Mouse (Mus musculus) induced T-regulatory cell, adult 2 months (primary cell): ENCODE data around the gene Tecpr2.
"Not testable (repeated sequence)": the region's sequence is repeated elsewhere in the genome, so short reads cannot be mapped to it uniquely, and the experiment has no call there.

Experiments used
- DNase-seq: peaks from one replicate; pipeline ENCODE4 v3.0.0-alpha.2; 2012; ENCODE audit warnings: low read depth

The Tecpr2 gene

DNA sequence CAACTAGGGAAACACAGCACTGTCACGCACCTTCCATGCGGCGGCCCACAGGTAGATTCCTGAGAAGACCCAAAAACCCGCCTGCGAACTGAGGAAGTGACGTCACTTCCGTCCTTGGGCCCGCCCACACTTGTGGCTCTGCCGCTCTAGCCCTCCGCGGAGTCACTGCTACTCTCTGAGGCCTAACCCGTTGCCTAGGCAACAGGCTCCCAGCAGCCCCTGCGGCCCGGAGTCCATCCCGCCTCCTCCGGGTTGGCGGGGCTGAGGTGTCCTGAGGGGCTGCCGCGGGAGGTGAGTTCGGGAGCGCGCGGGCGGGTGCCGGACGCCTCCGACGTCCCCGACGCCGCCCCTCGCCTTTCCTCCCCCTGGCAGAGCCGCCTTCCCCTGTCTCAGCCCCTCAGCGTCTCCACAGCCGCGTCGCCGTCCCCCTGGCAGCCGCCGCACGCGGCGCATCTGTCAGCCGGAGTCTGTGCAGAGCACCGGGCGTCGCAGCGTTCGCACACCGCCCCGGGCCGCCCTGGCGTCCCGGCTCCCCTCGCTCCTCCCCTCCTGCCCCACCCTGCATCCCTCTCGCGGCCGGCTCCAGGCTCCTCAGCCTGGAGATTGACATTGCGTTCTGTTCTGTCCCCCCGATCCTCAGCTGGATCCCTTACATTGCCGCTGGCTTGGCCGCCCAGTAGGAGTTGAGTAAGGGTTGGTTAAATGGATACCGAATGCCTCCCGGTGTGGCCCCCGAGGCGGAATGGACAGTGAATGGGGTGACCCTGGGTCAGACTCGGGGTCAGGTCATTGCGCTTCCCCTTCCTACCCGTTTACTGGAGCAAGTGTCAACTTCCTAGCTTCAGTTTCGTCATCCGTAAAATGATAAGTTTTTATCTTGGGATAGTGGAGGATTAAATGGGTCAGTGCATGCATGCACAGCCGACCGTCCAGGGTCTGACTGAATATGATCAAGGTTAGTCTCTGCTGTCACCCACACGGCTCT lies at the start of gene Tecpr2, which contains the start of gene Cinp:
Gene Tecpr2, plus strand, starts transcription at position 229 of the 985 bp plus-strand sequence.
Gene Cinp, minus strand, starts transcription at position 110 of the 985 bp plus-strand sequence.
- peak; percentile 98 for DNase-seq

DNA sequence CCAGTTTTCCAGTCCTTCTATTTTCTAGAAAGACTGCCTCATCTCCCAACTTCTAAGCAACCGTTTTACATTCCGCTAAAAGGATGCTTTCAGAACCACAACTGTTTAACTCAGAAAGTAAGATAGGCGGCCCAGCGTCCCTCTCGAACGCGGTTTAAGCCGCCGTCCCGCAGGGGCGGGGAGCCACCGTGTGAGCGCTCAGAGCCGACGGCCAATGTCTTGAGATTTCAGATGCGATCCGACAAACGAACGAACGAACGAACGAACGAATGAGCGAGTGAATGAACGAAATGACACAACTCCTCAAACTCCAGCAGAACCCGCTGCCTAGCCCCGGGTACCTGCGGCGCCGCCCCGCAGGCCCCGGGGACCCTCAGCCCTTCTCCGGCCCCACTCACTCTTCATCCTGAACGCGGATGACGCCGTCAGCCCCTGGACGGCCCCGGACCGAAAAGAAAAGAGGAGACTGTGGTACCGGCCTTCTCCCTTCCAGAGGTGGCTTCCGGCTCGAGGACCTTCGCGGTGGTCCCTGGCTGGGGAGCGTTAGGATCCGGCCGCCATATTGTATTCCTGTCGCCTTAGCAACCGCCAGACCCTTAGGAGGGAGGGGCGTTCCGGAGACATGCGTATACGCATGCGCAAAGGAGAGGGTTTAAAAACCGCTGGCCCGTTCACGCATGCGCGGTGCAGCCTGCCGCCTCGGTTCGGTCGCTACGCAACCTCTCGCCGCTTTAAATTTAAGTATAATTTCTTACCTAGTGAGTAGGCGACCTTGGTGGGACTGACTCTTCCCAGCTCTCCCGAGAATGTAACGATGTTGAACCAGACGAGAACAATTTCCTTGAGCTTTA lies 48.5 kb upstream of the Tecpr2 start, which contains the start of gene Mok:
Gene Mok, minus strand, starts transcription at position 592 of the 851 bp plus-strand sequence.
- peak; percentile 97 for DNase-seq

DNA sequence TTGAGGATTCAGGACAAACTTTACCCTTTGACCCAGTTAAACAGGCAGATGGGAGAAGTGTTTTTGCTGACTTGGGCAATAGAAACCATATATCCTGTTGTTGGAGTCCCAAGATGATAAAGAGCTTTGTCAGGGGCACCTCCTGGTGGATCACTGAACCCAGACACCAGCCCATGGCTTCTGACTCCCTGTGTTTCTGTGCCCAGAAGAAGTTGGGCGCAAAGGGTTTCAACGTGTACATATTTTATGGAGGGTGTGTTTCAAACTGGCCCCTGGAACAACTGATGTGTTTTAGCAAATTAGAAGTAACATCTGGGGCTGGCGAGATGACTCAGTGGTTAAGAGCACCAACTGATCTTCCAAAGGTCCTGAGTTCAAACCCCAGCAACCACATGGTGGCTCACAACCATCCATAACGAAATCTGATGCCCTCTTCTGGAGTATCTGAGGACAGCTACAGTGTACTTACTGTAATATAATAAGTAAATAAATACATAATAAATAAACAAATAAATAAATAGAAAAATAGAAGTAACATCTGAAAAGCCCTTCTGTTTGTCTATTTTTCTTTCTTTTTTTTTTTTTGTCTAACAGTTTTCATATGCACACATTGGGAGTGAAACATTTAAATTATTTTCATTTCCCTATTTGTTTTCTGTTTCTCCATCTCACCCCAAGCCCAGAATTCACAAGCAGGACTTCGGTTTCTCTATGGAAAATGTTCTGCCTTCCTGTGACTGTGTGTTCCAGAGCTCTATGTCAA lies 47.2 kb upstream of the Tecpr2 start:
- no peak for DNase-seq

DNA sequence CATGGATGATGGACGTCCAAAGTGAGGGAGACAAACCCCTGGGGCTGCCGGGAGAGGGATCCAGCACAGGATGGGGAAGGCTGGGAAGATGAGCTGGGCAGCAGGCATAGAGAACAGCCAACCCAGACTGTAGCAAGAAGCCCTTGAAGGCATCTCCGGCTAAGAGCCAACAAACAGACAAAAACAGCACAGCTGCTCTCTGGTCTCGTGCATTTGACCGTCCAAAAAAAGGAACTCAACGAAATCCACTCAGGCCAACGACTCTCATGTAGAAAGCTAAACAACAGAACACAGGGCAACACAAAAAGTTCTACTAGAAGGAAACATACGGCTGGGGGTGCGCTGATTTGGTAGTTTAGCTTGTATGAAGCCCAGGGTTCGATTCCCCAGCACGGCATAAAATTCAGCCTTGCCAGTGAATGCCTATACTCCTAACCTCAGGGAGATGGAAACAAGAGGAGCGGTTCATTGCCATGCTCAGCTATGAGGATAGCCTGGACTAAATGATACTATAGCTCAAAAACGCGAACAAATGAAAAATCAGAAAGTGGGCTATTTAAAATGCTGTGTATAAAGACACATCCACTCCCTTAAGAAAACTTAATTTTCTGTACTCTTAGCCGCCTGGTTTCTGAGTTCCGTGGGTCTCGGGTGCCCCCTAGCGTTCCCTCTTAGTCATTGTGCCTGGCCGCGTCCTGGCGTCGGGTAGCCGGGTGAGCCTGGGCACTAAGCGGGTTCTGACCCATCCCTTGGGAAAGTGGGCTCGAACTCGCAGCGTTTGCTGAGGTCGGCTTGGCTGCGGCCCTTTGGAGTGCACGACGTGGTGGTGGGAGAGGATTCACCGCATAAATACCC lies 45.6 kb upstream of the Tecpr2 start:
- DNase-seq: peak; percentile 91

DNA sequence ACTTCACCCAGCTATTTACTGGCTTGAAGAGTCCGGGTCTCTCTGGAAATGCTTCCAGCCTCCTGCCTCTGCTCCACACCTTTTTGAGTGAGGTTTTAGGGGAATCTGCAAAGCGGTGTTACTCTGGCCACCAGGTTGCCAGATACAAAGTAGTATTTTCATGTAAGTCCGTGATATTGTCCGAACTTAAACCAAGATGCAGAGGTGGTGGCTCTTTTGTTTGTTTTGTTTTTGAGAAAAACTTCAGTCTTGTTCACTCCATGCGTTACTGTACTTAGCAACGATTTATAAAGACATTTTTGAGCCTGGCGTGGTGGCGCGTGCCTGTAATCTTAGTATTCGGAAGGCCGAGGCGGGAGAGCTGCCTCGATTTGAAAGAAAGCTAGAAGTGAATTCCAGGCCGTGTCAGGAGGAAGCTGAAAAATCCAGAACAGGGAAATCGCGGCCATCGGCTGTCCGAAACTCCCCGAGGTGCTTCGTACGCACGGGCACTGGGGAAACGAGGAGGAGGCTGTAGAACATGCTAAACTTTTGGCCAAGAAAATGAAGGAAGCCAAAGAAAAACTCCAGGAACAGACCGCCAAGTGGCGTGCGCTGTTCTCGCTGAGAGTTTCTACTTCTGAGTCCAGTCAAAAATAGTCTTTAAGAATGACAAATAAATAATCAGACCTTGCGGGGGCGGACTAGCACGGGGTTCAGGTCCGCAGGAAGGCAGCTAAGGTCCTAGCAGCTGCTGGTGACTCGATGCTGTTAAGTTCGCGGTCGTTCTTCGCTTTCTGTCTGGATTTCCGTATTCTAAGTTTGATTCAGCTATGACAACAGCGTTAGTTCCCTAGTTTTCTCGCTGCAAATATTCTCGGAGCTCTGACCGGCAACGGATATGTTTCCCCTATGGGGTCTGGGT lies 44.6 kb upstream of the Tecpr2 start:
- peak; percentile 58 for DNase-seq

DNA sequence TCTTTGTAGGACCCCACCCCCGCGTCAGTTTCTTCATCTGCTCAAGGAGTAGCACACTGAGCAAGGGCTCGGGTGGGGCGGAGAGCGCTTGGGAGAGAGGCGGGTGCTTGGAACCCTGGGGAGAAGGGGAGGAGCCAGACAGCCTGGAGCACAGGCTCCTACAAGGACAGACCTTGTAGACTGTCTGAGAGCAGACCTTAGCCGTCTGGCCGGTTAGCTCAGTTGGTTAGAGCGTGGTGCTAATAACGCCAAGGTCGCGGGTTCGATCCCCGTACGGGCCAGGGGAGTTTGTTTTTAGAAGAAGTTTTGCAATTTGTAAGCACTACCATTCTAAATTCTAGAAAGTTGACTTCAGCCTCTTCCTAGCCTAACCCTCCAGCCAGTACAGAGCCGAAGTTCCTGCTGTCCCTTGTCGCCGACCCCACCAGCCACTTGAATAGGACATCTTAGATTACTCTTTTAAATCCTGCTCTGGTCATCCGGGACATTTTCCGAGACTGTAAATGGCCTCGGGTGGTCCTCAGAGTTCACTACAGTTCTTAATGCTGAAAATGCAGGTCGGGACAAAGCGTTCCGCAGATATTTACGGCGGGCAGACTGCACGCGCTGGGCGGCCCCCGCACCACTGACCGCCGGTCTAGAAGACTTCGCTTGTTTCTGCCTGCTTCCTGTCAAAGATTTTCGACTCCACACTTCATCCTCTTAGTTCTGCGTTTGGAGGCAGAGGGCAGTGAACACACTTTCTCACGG lies 43.8 kb upstream of the Tecpr2 start:
- peak; percentile 79 for DNase-seq

DNA sequence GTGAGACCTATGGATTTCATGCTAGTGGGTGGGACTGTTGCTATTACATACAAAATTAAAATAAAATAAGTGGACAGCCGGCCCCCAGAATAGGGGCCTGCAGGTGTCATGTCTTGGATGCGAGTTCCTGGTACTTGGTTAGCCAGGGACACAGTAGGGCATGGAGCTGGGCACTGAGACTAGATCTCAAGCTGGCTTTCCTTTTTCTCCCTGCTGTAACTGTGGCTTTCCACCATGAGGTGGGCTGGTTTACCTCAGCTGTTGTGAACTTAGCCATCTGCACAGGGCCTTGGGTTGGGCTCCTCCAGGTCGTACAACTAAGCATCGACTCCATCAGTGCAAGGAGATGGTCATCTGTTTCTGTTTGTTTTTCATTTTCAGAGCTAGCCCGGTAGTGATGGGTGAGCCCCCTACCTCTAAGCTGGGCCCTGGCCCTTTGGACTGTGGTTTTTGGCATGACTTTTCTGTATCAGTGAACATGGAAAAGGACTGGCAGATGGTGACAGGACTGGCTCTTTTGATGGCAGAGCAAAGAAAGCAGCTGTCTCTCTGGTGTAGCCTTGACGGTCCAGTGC lies 42.8 kb upstream of the Tecpr2 start:
- DNase-seq: no peak

DNA sequence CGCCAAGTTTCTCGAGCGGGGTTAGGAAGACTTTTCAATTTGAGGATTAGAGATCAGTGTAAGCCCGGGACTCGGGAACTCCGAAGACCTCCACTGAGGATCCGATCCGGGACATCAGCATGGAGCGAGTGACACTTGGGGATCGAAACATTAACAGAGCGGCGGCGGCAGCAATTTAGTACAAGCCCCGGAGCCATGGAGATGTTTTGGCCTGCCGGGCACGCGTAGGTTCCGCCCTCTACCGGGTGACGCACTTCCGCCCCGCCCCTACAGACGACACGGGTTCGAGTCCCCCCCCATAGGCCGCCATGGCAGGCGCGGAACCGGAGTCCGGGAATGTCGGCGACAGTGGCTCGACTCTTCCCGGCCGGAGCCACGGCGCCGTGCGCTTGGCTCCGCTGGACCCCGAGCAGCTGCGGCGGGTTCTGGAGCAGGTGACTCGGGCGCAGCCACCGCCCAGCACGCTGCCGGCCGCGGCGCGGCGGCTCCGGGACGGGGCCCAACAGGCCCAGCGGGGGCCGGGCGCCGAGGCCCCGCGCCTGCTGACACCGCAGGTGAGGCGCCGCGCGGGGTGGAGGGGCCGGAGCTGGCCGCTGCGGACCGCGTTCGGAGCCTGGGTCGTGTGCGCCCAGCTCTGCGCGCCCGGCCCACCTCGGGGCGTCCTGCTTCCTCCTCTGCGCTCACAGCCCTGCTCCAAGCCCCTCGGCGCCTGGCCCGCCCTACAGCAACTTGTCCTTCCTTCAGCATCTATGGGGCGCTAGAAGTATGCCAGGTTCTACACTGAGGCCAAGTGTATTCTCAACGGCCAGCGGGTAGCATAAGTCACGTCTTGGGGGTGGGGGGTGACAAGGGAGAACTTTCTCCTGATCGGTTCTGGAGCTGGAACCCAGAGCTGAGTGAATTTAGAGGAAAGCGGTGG lies 38.8 kb upstream of the Tecpr2 start, which contains the start of gene Zfp839:
Gene Zfp839, plus strand, starts transcription at position 244 of the 919 bp plus-strand sequence.
- DNase-seq: peak; percentile 76

DNA sequence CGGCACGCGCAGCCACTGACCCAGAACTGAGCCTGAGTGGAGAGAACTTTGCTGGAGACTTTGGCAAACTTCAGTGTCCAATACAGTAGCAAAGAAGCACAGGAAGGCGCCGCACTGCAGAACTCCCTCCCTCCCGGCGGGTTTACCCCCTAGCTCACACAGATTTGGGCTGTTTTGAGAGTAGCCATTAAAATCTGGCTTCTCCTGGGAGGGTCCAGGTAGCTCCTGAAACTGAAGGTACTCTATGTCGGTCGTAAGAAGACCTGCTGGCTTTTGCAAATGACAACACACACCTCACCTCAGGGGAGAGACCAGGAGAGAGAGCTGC lies 38.2 kb upstream of the Tecpr2 start:
- DNase-seq: peak; percentile 53

DNA sequence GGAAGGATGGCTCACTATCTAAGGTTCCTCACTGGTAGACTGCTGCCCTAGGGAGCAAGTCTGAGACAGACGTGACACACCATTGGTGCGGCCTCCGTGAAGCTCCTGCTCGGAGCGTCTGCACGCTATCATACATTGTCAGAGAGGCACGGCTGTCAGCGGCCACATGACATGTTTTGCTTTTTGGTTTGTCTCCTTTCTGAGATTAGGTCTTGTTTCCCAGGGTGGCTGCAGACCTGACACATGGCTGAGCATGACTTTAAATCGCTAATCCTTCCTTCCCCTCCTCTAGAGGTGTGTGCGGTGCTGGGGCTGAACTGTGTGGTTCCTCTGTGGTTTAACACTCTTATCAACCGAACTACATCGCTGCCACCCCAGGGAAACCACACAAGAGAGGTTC lies 37.6 kb upstream of the Tecpr2 start:
- DNase-seq: peak; percentile 66

DNA sequence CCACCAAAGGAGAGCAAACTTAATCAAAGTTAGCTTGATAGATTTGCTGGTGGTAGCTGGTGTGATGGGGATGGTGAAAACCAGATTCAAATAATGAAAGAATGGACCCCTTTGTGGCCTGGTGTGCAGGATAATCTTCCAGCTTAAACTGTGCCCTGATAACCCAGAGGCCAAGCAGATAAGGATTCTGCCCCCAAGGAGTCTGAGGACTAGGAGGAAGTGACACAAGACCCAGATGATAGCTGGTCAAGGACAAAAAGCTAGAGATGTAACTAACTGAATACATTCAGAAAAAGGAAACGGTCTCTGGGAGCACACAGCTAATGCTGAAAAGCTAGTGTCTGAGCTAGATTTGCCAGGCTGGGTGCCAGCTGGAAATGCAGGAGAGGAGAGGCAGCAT lies 37.1 kb upstream of the Tecpr2 start:
- no peak for DNase-seq

DNA sequence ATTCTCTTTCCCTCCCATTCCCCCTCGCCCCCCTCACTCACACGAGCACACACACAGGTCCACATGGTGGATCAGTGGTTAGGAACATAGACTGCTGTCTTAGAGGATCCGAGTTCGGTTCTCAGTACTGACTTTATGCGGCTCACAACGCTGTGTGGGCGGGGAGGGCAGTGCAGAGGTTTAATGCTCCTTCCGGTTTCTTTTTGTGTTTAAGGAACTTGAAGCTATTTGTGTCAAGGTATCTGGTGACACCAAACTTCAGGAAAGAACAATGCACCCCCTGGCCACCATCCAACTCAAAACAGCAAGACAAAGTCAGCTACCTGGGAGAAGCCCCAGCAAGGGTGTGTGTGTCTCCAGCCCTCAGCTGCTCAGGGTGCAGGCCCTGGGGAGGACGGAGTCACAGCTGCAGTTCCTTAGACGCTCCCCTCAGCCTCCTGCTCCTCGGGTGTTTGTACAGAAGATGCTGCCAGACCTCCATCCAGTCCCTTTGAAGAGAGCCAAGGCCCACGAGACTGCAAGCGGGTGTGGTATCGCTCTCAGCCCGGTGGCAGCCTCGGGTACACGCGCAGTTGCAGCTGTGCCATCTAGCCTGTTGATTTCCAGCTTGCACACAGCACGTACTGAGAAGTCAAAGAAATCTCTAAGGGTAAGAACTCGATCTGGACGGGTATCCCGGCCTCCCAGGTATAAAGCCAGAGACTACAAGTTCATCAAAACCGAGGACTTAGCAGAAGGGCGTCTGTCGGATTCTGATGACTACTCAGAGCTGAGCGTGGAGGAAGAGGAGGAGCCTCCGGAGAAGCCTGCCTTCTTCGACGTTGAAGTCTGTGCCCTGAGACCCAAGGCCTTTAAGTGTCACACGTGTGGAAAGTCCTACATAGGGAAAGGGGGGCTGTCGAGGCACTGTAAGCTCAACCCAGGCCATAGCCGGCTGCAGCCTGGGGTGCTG lies 34.0 kb upstream of the Tecpr2 start:
- peak; percentile 42 for DNase-seq

DNA sequence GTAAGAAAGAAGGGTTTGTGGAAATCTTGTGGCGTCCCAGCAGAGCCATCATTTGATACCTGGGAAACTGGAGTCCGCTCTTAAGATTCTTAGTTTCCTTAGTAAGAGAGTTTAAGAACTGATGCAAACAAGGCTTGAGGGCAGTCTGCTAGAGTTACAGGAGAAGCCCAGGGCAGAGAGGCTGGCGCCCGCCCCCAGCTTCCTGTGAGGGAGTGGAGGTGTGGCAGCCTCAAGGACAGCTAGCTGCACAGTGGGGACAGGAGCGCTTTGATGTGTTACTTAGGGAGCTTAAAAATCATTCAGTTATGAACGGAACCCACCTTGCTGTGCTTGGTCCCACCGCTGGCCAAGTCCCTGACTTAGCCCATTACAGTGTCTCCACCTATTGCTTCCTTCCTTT lies 31.9 kb upstream of the Tecpr2 start:
- peak; percentile 59 for DNase-seq

DNA sequence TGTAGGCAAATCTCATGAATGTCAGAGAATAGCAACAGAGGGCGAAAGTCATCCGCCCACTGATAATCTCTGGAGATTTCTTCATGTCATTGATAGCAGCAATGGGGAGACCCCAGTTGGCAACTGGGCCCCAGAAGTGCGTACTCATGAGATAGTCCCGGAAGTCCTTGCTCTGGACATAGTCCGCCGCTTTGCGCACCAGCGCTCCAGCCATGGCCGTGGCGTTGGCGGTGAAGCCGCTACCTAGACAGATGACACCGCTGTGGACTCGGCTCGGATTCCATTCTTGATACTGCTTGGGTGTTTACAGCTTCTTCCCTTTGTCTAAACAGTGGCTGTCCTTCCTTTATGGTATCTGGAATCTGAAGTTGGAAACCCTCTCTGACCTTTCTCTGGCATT lies 30.4 kb upstream of the Tecpr2 start:
- not testable (repeated sequence) for DNase-seq

DNA sequence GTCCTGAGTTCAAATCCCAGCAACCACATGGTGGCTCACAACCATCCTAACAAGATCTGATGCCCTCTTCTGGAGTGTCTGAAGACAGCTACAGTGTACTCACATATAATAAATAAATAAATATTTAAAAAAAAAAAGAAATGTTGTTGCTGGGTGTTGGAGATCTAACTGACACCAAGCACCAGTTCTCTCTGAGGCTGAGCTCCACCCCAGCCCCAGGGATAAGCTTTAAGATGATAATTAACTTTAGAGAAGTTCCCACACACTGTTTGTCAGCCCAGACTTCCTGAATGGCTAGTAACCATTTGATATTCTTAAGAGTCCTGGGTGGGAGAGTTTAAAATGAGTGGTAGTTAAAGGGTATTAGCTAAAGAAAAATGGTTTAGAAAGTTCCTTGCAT lies 28.8 kb upstream of the Tecpr2 start:
- no peak for DNase-seq

DNA sequence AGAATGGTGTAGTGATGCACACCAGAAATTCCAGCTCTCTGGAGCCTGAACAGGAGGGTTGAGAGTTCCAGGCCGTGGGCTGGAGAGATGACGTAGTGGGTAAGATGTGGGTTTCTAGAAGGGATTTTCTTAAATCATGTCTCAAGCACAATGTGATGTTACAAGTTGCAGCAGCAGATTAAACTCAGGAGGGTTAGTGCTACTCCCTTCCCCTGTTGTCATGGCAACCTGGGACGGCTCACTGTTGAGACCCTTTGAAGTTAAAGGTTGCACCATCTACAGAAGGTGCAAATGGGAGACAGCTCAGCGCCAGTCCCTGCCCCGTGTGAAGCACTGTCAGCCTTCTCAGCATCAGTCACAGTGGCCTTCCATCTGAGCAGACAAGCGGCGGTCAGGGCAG lies 27.8 kb upstream of the Tecpr2 start:
- DNase-seq: peak; percentile 58
